Mouse (Mus musculus) lung, embryonic 14.5 days (tissue): ENCODE measurements around the gene Gfod2. TPM values are rescaled to one million over a fixed set of nuclear protein-coding genes. Genes with fewer than 3 reads are reported as not detected.

Experiments used
- ATAC-seq: fragments of 200-750 bp; cut with Nextera tagmentation; 2 replicates; pipeline ENCODE4 v1.8.0; 2017; ENCODE audit warnings: mild to moderate bottlenecking, moderate TSS enrichment, moderate library complexity; ENCODE audit not compliant: insufficient read depth
- DNase-seq: peaks from one replicate; pipeline ENCODE4 v3.0.0-alpha.2; 2015
- H3K27ac ChIP-seq: fragments of 300-500 bp; sonication (generic); 2 replicates; pipeline ENCODE4 v1.5.1; 2014; ENCODE audit warnings: low read depth, mild to moderate bottlenecking, moderate library complexity
- H3K27me3 ChIP-seq: fragments of 300-500 bp; sonication (generic); 2 replicates; pipeline ENCODE4 v1.6.1; 2014; ENCODE audit warnings: low read length, control low read depth; ENCODE audit not compliant: insufficient read depth
- H3K36me3 ChIP-seq: fragments of 300-500 bp; sonication (generic); 2 replicates; pipeline ENCODE4 v1.6.1; 2014; ENCODE audit warnings: control low read depth; ENCODE audit not compliant: insufficient read depth
- H3K4me1 ChIP-seq: fragments of 300-500 bp; sonication (generic); 2 replicates; pipeline ENCODE4 v1.6.1; 2014; ENCODE audit warnings: antibody characterized with exemption, control low read depth; ENCODE audit not compliant: insufficient read depth
- H3K4me2 ChIP-seq: fragments of 300-500 bp; sonication (generic); 2 replicates; pipeline ENCODE4 v1.6.1; 2014; ENCODE audit warnings: mild to moderate bottlenecking
- H3K4me3 ChIP-seq: fragments of 300-500 bp; sonication (generic); 2 replicates; pipeline ENCODE4 v1.5.1; 2014; ENCODE audit warnings: low read depth, low read length
- H3K9ac ChIP-seq: fragments of 300-500 bp; sonication (generic); 2 replicates; pipeline ENCODE4 v1.6.1; 2014
- H3K9me3 ChIP-seq: fragments of 300-500 bp; sonication (generic); 2 replicates; pipeline ENCODE4 v1.6.1; 2016; ENCODE audit warnings: low read depth, low read length, control low read depth
- CTCF ChIP-seq: IDR thresholded peaks from 2 replicates; pipeline ENCODE4 v1.5.1; 2016; ENCODE audit warnings: antibody characterized with exemption, low read depth
- WGBS: fragments of 180-500 bp; shearing (Covaris S2); extraction: QIAGEN DNeasy Blood & Tissue Kit; methylation state at CpG from one replicate; pipeline ENCODE4 v1.1.7; 2014; 5-methylcytosine and 5-hydroxymethylcytosine counted together
- polyA plus RNA-seq: library from polyadenylated mRNA; unstranded; fragments of >200 nt; fragmentation: Nextera tagmentation; extraction: Ambion mirVana; gene quantifications from 2 replicates; pipeline ENCODE4 v1.2.1, GENCODE M21; 2014

Gfod2 gene
- polyA plus RNA-seq, 1 experiment from 2014 or later = 22.6 TPM

- no peak overlapping the region for H3K4me3 ChIP-seq
- DNase-seq (no peak), ATAC-seq (no peak)
- H3K27ac ChIP-seq = no peak overlapping the region
- H3K27me3 ChIP-seq = no peaks in the 10 kb centered on the region
- 91% methylated on average over 5 of the region's 5 CpGs for WGBS
- no peak overlapping the region for H3K4me2 ChIP-seq
- H3K9me3 ChIP-seq = no peaks in the 10 kb centered on the region
- 0 out of 2 replicates have a peak, but pooled peaks cover 10% of the 10 kb centered on the region for H3K4me1 ChIP-seq
- TF ChIP-seq CTCF = no peak
- H3K36me3 ChIP-seq = peaks cover 37% of the 10 kb centered on the region
- H3K9ac ChIP-seq = no peak overlapping the region
Observed at GRCm38 (mm10) chr8:105698734-105699133, 59.7 kb downstream of the Gfod2 start.

- no peak overlapping the region for H3K9ac ChIP-seq
- no peaks in the 10 kb centered on the region for H3K9me3 ChIP-seq
- no peak overlapping the region for H3K4me2 ChIP-seq
- 0 out of 2 replicates have a peak, but pooled peaks cover 10% of the 10 kb centered on the region for H3K4me1 ChIP-seq
- H3K36me3 ChIP-seq = peaks cover 24% of the 10 kb centered on the region; the same call in 1 of the 2 replicates
- WGBS = 88% methylated on average over 17 of the region's 17 CpGs
- no peak for DNase-seq
- no peaks in the 10 kb centered on the region for H3K27me3 ChIP-seq
- H3K27ac ChIP-seq = no peak overlapping the region
- no peak for ATAC-seq
- no peak overlapping the region for H3K4me3 ChIP-seq
- TF ChIP-seq CTCF = no peak
Observed at GRCm38 (mm10) chr8:105697196-105697780, 61.2 kb downstream of the Gfod2 start.

GRCm38 (mm10) chr8:105695080-105695780, 63.2 kb downstream of the Gfod2 start:
- DNase-seq (no peak), ATAC-seq (no peak)
- Histone ChIP-seq H3K4me3 (no peak overlapping the region), H3K4me1 (0 out of 2 replicates have a peak, but pooled peaks cover 10% of the 10 kb centered on the region), H3K36me3 (peaks cover 24% of the 10 kb centered on the region; the same call in 1 of the 2 replicates), H3K27me3 (no peaks in the 10 kb centered on the region), H3K27ac (no peak overlapping the region), H3K4me2 (no peak overlapping the region), H3K9me3 (no peaks in the 10 kb centered on the region), H3K9ac (no peak overlapping the region)
- 73% methylated on average over 30 of the region's 30 CpGs for WGBS
- TF ChIP-seq CTCF = no peak

- ATAC-seq = peak; percentile 24; the same call in 1 of the 2 replicates
- Histone ChIP-seq H3K4me2 (peak overlapping the region; percentile 90), H3K36me3 (peaks cover 21% of the 10 kb centered on the region; the same call in 1 of the 2 replicates), H3K27me3 (no peaks in the 10 kb centered on the region), H3K9me3 (no peaks in the 10 kb centered on the region), H3K27ac (no peak overlapping the region), H3K4me1 (0 out of 2 replicates have a peak, but pooled peaks cover 7% of the 10 kb centered on the region), H3K9ac (no peak overlapping the region; the same call in none of the 2 replicates), H3K4me3 (peak overlapping the region; percentile 44)
- DNase-seq = no peak
- 8% methylated on average over 37 of the region's 40 CpGs for WGBS
- TF ChIP-seq CTCF = peak; percentile 7; the same call in 1 of the 2 replicates
Observed at GRCm38 (mm10) chr8:105694051-105694799, 64.2 kb downstream of the Gfod2 start.

- WGBS = 2% methylated on average over 30 of the region's 30 CpGs
- H3K4me2 ChIP-seq = peak overlapping the region; percentile 90
- H3K27ac ChIP-seq = no peak overlapping the region
- DNase-seq = peak; percentile 73
- peak overlapping the region; percentile 44 for H3K4me3 ChIP-seq
- H3K9me3 ChIP-seq = no peaks in the 10 kb centered on the region
- H3K9ac ChIP-seq = no peak overlapping the region; the same call in 1 of the 2 replicates
- H3K4me1 ChIP-seq = 0 out of 2 replicates have a peak, but pooled peaks cover 7% of the 10 kb centered on the region
- peak; percentile 52 for ATAC-seq
- TF ChIP-seq CTCF = no peak
- H3K27me3 ChIP-seq = no peaks in the 10 kb centered on the region
- peaks cover 18% of the 10 kb centered on the region; the same call in 1 of the 2 replicates for H3K36me3 ChIP-seq
Observed at GRCm38 (mm10) chr8:105693648-105694047, 64.8 kb downstream of the Gfod2 start.

- peaks cover 8% of the 10 kb centered on the region; the same call in 1 of the 2 replicates for H3K36me3 ChIP-seq
- H3K4me3 ChIP-seq = no peak overlapping the region
- H3K4me2 ChIP-seq = no peak overlapping the region
- 0 out of 2 replicates have a peak, but pooled peaks cover 7% of the 10 kb centered on the region for H3K4me1 ChIP-seq
- DNase-seq = no peak
- no peak for TF ChIP-seq CTCF
- no peaks in the 10 kb centered on the region for H3K9me3 ChIP-seq
- H3K27me3 ChIP-seq = no peaks in the 10 kb centered on the region
- no peak overlapping the region for H3K9ac ChIP-seq
- no peak overlapping the region for H3K27ac ChIP-seq
- ATAC-seq = no peak
- WGBS = 87% methylated on average over 11 of the region's 11 CpGs
Observed at GRCm38 (mm10) chr8:105692449-105693182, 65.8 kb downstream of the Gfod2 start.
